Mouse (Mus musculus): ENCODE measurements around the gene Fam131c. TPM values are rescaled to one million over a fixed set of nuclear protein-coding genes. Genes with fewer than 3 reads are reported as not detected.

Fam131c gene
- polyA plus RNA-seq, 1 experiment from 2014 or later: 42.5 TPM

- no peak overlapping the region for H3K27ac ChIP-seq (replicated peaks)
- H3K9me3 ChIP-seq: no peaks in the 10 kb centered on the region
- H3K4me2 ChIP-seq: no peak overlapping the region
- peaks cover 14% of the 10 kb centered on the region for H3K27me3 ChIP-seq
- ATAC-seq (ENCODE audit: low FRiP score, low read depth): no peak
- 37% methylated on average over 7 of the region's 7 CpGs for WGBS
- H3K36me3 ChIP-seq: no peaks in the 10 kb centered on the region
- H3K4me3 ChIP-seq: no peak overlapping the region
- H3K9ac ChIP-seq: no peak overlapping the region
- H3K4me1 ChIP-seq (replicated peaks): no peaks in the 10 kb centered on the region
These were observed 7.2 kb upstream of the Fam131c start for GRCm38 (mm10) chr4:141360846-141361245.

GRCm38 (mm10) chr4:141362937-141363548 is 5.0 kb upstream of the Fam131c start:
- no peak for ATAC-seq (ENCODE audit: low FRiP score, low read depth)
- H3K4me2 ChIP-seq: no peak overlapping the region
- H3K36me3 ChIP-seq: no peaks in the 10 kb centered on the region
- peaks cover 5% of the 10 kb centered on the region; the same call in 1 of the 2 replicates for H3K4me1 ChIP-seq (replicated peaks)
- H3K27ac ChIP-seq (replicated peaks): no peak overlapping the region
- WGBS: 28% methylated on average over 11 of the region's 11 CpGs
- no peak overlapping the region for H3K9ac ChIP-seq
- H3K4me3 ChIP-seq: no peak overlapping the region
- H3K27me3 ChIP-seq: peaks cover 29% of the 10 kb centered on the region
- H3K9me3 ChIP-seq: no peaks in the 10 kb centered on the region

- Histone ChIP-seq H3K4me3 (no peak overlapping the region), H3K9me3 (no peaks in the 10 kb centered on the region), H3K9ac (no peak overlapping the region), H3K4me2 (no peak overlapping the region), H3K27me3 (peaks cover 29% of the 10 kb centered on the region), H3K36me3 (no peaks in the 10 kb centered on the region), H3K4me1 (replicated peaks) (peaks cover 13% of the 10 kb centered on the region), H3K27ac (replicated peaks) (no peak overlapping the region)
- no peak for ATAC-seq (ENCODE audit: low FRiP score, low read depth)
- WGBS: 58% methylated on average over 8 of the region's 8 CpGs
These were observed 2.9 kb upstream of the Fam131c start for GRCm38 (mm10) chr4:141365126-141365525.

DNA sequence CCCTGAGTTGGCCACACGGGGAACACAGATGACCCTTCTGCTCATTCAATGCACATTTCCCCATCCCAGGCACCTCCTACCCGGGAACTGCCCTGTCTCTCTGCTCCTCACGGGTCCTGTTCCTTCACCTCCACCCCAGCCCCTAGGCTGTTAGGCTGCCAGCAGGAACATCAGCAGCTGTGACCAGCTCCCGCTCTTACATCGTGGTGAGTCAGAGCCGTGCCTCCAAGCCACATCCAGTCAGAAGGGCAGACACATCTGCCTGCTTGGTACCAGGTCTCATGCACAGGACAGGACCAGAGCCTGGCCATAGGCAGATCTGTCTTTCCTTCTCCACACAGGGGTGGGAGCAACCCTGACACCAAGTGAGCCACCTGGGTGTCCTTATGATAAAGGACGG is 2.1 kb upstream of the Fam131c start:
- H3K9me3 ChIP-seq: no peaks in the 10 kb centered on the region
- no peak overlapping the region for H3K27ac ChIP-seq (replicated peaks)
- H3K36me3 ChIP-seq: no peaks in the 10 kb centered on the region
- 49% methylated on average over 7 of the region's 7 CpGs for WGBS
- H3K4me1 ChIP-seq (replicated peaks): peaks cover 13% of the 10 kb centered on the region
- H3K4me3 ChIP-seq: no peak overlapping the region
- H3K4me2 ChIP-seq: no peak overlapping the region
- ATAC-seq (ENCODE audit: low FRiP score, low read depth): no peak
- H3K27me3 ChIP-seq: peaks cover 29% of the 10 kb centered on the region
- H3K9ac ChIP-seq: no peak overlapping the region

GRCm38 (mm10) chr4:141372426-141372825 is 4.4 kb downstream of the Fam131c start:
- H3K9me3 ChIP-seq: no peaks in the 10 kb centered on the region
- no peaks in the 10 kb centered on the region for H3K36me3 ChIP-seq
- H3K4me2 ChIP-seq: no peak overlapping the region
- H3K27me3 ChIP-seq: no peaks in the 10 kb centered on the region
- no peak overlapping the region for H3K27ac ChIP-seq (replicated peaks)
- H3K4me3 ChIP-seq: no peak overlapping the region
- peaks cover 13% of the 10 kb centered on the region for H3K4me1 ChIP-seq (replicated peaks)
- ATAC-seq (ENCODE audit: low FRiP score, low read depth): no peak
- 93% methylated on average over 5 of the region's 5 CpGs for WGBS
- H3K9ac ChIP-seq: no peak overlapping the region

- 41% methylated on average over 8 of the region's 8 CpGs for WGBS
- Histone ChIP-seq H3K27me3 (peaks cover 43% of the 10 kb centered on the region), H3K9me3 (no peaks in the 10 kb centered on the region)
These were observed 11.7 kb downstream of the Fam131c start for GRCm38 (mm10) chr4:141379674-141380073.

DNA sequence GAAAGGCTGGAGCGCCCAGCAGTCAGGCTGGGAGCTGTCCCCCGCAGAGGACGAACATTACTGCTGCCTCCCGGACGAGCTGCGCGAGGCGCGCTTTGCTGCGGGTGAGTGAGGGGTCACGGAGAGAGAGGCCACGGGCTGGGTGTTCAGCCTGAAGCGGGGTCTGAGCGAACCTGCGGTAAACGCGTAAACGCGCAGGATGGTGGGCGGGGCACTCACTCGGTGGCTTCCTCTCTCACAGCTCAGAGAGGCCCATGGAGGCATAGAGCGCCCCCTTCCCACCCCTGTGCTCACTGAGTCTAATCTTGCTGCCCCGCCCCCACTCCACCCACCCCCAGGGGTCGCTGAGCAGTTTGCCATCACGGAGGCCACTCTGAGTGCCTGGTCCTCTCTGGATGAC is 14.4 kb downstream of the Fam131c start:
- peaks cover 46% of the 10 kb centered on the region for H3K27me3 ChIP-seq
- peak overlapping the region; percentile 17 for H3K4me3 ChIP-seq
- H3K27ac ChIP-seq (replicated peaks): no peak overlapping the region
- no peaks in the 10 kb centered on the region for H3K9me3 ChIP-seq
- peak overlapping the region; percentile 46 for H3K4me2 ChIP-seq
- H3K9ac ChIP-seq: no peak overlapping the region
- peaks cover 6% of the 10 kb centered on the region; the same call in 1 of the 2 replicates for H3K4me1 ChIP-seq (replicated peaks)
- H3K36me3 ChIP-seq: no peaks in the 10 kb centered on the region
- ATAC-seq (ENCODE audit: low FRiP score, low read depth): no peak
- WGBS: 3% methylated on average over 21 of the region's 25 CpGs

More at GRCm38 (mm10) chr4:141379674-141380073, 11.7 kb downstream of the Fam131c start:
- no peak overlapping the region for H3K27ac ChIP-seq (replicated peaks)
- no peak overlapping the region for H3K4me3 ChIP-seq
- no peaks in the 10 kb centered on the region for H3K36me3 ChIP-seq
- no peak overlapping the region for H3K9ac ChIP-seq
- H3K4me1 ChIP-seq (replicated peaks): peaks cover 6% of the 10 kb centered on the region; the same call in 1 of the 2 replicates
- no peak for ATAC-seq (ENCODE audit: low FRiP score, low read depth)
- no peak overlapping the region for H3K4me2 ChIP-seq

DNA sequence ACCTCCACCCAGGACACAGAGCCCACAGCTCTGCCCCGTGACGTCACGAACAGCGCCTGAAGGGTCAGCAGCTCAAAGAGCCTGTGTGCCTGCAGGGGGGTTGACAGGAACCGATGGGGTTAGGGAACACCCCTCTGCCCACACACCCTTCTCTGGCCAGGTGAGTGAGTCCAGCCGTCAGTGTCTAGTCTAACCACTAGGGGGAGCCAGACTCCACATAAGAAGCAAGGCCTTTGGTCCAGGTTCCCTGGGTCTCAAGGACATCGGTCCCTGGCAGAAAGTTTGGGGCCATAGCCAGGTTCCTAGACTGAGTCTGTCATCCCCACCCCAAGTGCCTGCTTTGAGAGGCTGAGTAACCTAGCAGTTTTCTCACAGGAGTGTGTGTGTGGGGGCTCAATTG is 17.3 kb downstream of the Fam131c start:
- no peak overlapping the region for H3K27ac ChIP-seq (replicated peaks)
- ATAC-seq (ENCODE audit: low FRiP score, low read depth): no peak
- WGBS: 0% methylated on average over 7 of the region's 7 CpGs

DNA sequence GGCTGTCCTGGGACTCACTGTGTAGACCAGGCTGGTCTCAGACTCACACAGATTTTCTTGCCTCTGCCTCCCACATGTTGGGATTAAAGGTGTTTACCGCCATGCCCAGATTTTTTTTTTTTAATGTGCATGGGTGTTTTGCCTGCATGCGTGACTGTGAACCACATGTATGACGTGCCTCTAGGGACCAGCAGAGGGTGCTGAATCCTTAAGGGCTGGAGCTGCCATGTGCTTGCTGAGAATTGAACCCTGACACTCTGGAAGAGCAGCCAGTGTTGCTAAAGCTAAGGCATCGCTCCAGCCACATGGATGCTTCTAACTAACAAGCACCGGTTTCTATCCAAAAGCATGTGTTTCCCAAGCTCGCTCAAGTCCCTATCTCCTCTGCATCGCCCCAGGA is 18.1 kb downstream of the Fam131c start:
- H3K4me2 ChIP-seq: no peak overlapping the region
- H3K4me3 ChIP-seq: no peak overlapping the region
- 75% methylated on average over 7 of the region's 7 CpGs for WGBS
- no peak for ATAC-seq (ENCODE audit: low FRiP score, low read depth)
- H3K9ac ChIP-seq: no peak overlapping the region
- H3K9me3 ChIP-seq: no peaks in the 10 kb centered on the region
- peaks cover 36% of the 10 kb centered on the region for H3K27me3 ChIP-seq
- H3K36me3 ChIP-seq: no peaks in the 10 kb centered on the region
- peaks cover 6% of the 10 kb centered on the region; the same call in 1 of the 2 replicates for H3K4me1 ChIP-seq (replicated peaks)
- no peak overlapping the region for H3K27ac ChIP-seq (replicated peaks)

More for the DNA sequence above, 17.3 kb downstream of the Fam131c start:
- Histone ChIP-seq H3K4me3 (no peak overlapping the region), H3K4me1 (replicated peaks) (peaks cover 6% of the 10 kb centered on the region; the same call in 1 of the 2 replicates), H3K36me3 (no peaks in the 10 kb centered on the region), H3K4me2 (no peak overlapping the region), H3K27me3 (peaks cover 45% of the 10 kb centered on the region), H3K9me3 (no peaks in the 10 kb centered on the region), H3K9ac (no peak overlapping the region)

- Histone ChIP-seq H3K36me3 (no peaks in the 10 kb centered on the region), H3K9me3 (no peaks in the 10 kb centered on the region), H3K4me1 (replicated peaks) (peaks cover 4% of the 10 kb centered on the region; the same call in 1 of the 2 replicates), H3K27me3 (peaks cover 26% of the 10 kb centered on the region), H3K4me2 (no peak overlapping the region), H3K4me3 (no peak overlapping the region), H3K27ac (replicated peaks) (no peak overlapping the region), H3K9ac (no peak overlapping the region)
- 18% methylated on average over 5 of the region's 5 CpGs for WGBS
- ATAC-seq (ENCODE audit: low FRiP score, low read depth): no peak
These were observed 19.2 kb downstream of the Fam131c start for GRCm38 (mm10) chr4:141387093-141387784.

DNA sequence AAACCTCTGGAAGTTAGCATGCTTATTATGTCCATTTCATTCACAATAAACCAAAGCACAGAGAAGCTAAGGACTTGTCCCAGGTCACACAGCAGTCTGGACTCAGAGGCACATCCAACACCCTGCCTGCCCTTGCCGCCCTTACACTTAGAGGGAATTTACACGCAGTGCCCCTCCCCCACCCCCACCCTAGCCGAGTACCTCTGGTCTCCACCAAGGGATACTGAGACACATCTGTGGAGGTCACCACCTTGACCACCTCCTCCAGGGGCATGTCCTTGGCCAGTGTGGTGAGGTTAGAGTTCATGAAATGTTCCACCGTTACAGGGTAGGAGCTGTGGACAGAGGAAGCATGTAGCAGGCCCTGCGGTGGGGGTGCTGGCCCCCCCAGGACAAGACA is 19.9 kb downstream of the Fam131c start:
- no peak for ATAC-seq (ENCODE audit: low FRiP score, low read depth)
- Histone ChIP-seq H3K9ac (no peak overlapping the region), H3K4me2 (no peak overlapping the region), H3K4me1 (replicated peaks) (no peaks in the 10 kb centered on the region), H3K27me3 (peaks cover 20% of the 10 kb centered on the region), H3K9me3 (no peaks in the 10 kb centered on the region), H3K27ac (replicated peaks) (no peak overlapping the region), H3K4me3 (no peak overlapping the region), H3K36me3 (no peaks in the 10 kb centered on the region)
- WGBS: 73% methylated on average over 5 of the region's 5 CpGs

DNA sequence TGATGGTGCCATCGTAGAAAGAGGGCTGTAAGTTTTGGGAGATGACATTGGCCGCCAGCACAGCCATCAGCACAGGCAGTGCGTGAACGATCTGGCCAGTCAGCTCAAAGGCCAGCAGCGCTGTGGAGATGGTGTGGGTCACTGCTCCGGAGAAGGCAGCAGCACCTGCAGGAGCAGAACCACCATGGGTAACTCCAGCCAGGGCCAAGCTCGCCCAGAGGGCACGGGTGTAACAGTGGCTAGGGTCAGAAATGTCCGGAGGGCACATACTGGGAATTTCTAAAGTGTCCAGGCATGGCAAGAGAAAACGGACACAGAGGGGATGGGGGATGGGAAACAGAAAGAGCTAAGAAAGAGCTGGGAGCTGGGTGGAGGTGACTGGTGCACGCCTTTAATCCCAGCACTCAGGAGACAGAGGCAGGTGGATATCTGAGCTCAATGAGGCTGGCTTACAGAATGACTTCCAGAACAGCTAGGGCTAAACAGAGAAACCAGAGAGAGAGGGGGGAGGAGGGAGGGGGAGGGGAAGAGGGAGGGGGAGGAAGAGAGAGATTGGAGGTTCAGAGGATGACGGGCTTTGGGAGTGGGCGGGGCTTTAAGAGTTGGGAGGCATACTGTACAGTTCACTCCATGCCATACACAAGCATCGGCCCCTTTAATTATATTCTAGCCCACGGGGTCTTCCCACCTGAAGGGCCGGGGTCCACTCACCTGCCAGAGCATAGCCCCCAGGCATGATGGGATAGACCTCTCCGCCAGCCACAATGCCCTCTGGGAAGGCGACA is 21.5 kb downstream of the Fam131c start:
- H3K27ac ChIP-seq (replicated peaks): no peak overlapping the region
- no peak overlapping the region for H3K4me3 ChIP-seq
- no peak overlapping the region for H3K4me2 ChIP-seq
- no peaks in the 10 kb centered on the region for H3K9me3 ChIP-seq
- no peak for ATAC-seq (ENCODE audit: low FRiP score, low read depth)
- peaks cover 4% of the 10 kb centered on the region; the same call in 1 of the 2 replicates for H3K27me3 ChIP-seq
- H3K4me1 ChIP-seq (replicated peaks): no peaks in the 10 kb centered on the region
- 75% methylated on average over 18 of the region's 18 CpGs for WGBS
- no peaks in the 10 kb centered on the region for H3K36me3 ChIP-seq
- H3K9ac ChIP-seq: no peak overlapping the region
